Mouse (Mus musculus) midbrain, embryonic 13.5 days (tissue): ENCODE measurements around the gene Nlrp9c. TPM values are rescaled to one million over a fixed set of nuclear protein-coding genes. Genes with fewer than 3 reads are reported as not detected.
"Not testable (repeated sequence)": the region's sequence is repeated elsewhere in the genome, so short reads cannot be mapped to it uniquely, and the experiment has no call there.

Source experiments
- ATAC-seq: fragments of 200-750 bp; cut with Nextera tagmentation; 2 replicates; pipeline ENCODE4 v1.8.0; 2017; ENCODE audit warnings: mild to moderate bottlenecking, moderate TSS enrichment, moderate library complexity
- H3K27ac ChIP-seq: fragments of 300-500 bp; sonication (generic); 2 replicates; pipeline ENCODE4 v1.5.1; 2015; ENCODE audit warnings: inconsistent platforms, mild to moderate bottlenecking, moderate library complexity
- H3K27me3 ChIP-seq: fragments of 300-500 bp; sonication (generic); 2 replicates; pipeline ENCODE4 v1.6.1; 2015; ENCODE audit warnings: mild to moderate bottlenecking, inconsistent platforms
- H3K36me3 ChIP-seq: fragments of 300-500 bp; sonication (generic); 2 replicates; pipeline ENCODE4 v1.6.1; 2015; ENCODE audit warnings: mild to moderate bottlenecking, inconsistent platforms
- H3K4me1 ChIP-seq: fragments of 300-500 bp; sonication (generic); replicated peaks from 2 replicates; pipeline ENCODE4 v1.6.1; 2015; ENCODE audit warnings: inconsistent platforms
- H3K4me2 ChIP-seq: fragments of 300-500 bp; sonication (generic); replicated peaks from 2 replicates; pipeline ENCODE4 v1.6.1; 2015; ENCODE audit warnings: moderate library complexity, mild to moderate bottlenecking, inconsistent platforms
- H3K4me3 ChIP-seq: fragments of 300-500 bp; sonication (generic); replicated peaks from 2 replicates; pipeline ENCODE4 v1.5.1; 2015; ENCODE audit warnings: mild to moderate bottlenecking, inconsistent platforms
- H3K9ac ChIP-seq: fragments of 300-500 bp; sonication (generic); replicated peaks from 2 replicates; pipeline ENCODE4 v1.6.1; 2015; ENCODE audit warnings: mild to moderate bottlenecking, inconsistent platforms
- H3K9me3 ChIP-seq: fragments of 300-500 bp; sonication (generic); 2 replicates; pipeline ENCODE4 v1.6.1; 2016; ENCODE audit warnings: mild to moderate bottlenecking, inconsistent platforms
- WGBS: fragments of 180-500 bp; shearing (Covaris S2); methylation state at CpG from one replicate; pipeline ENCODE4 v1.1.7; 2015; 5-methylcytosine and 5-hydroxymethylcytosine counted together
- polyA plus RNA-seq: library from polyadenylated mRNA; unstranded; fragments of >200 nt; fragmentation: Nextera tagmentation; extraction: Ambion mirVana; gene quantifications from 2 replicates; pipeline ENCODE4 v1.2.1, GENCODE M21; 2015

Nlrp9c gene
- polyA plus RNA-seq, 1 experiment from 2014 or later: not detected

DNA sequence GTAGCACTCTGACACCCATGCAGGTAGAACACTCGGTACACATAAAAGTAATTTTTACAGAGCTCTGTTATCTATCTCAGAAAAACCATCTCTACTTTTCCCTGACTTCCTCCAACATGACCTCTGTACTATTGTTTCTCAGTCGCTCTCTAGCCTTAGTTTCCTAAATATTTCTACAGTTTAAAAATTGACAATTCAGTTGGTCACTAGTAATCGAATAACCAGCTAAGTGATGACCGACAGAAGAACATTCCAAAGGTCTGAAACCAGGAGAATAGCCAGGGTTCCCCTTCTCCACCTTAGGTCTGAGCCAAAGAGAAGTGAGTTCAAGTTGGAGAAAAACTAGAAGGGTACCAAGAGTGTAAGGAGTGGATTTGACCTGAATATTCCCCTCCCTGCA is 91.7 kb downstream of the Nlrp9c start:
- ATAC-seq, H3K27me3 ChIP-seq, H3K4me2 ChIP-seq, H3K4me1 ChIP-seq, H3K36me3 ChIP-seq, H3K9ac ChIP-seq, H3K27ac ChIP-seq, H3K4me3 ChIP-seq: not testable (repeated sequence)
- WGBS: 80% methylated on average over 4 of the region's 4 CpGs
- peaks cover 16% of the 10 kb centered on the region; the same call in 1 of the 2 replicates for H3K9me3 ChIP-seq

DNA sequence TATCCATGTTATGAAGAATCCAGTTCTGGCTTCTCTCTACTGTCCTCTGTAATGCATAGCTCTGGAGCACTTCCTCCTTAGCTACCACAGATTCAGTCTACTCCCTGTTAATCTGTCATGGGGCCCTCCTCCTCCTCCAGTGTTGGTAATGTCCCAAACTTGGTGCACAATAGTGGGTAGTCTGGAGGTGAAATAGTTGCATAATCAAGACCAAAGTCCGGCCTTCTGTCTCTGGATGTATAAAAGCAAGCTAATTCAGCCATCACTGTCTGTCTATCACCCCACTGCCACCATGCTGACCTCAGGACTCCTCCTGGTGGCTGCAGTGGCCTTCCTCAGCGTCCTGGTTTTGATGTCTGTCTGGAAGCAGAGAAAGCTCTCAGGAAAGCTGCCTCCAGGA is 96.6 kb downstream of the Nlrp9c start, which contains the start of gene Cyp2a4:
Gene Cyp2a4, plus strand, starts transcription at position 244 of the 400 bp plus-strand sequence.
- H3K36me3 ChIP-seq, H3K9ac ChIP-seq, H3K4me3 ChIP-seq, H3K4me2 ChIP-seq, H3K27ac ChIP-seq, H3K27me3 ChIP-seq, H3K4me1 ChIP-seq, ATAC-seq: not testable (repeated sequence)
- peaks cover 20% of the 10 kb centered on the region; the same call in 1 of the 2 replicates for H3K9me3 ChIP-seq
- 63% methylated on average over 2 of the region's 2 CpGs for WGBS

DNA sequence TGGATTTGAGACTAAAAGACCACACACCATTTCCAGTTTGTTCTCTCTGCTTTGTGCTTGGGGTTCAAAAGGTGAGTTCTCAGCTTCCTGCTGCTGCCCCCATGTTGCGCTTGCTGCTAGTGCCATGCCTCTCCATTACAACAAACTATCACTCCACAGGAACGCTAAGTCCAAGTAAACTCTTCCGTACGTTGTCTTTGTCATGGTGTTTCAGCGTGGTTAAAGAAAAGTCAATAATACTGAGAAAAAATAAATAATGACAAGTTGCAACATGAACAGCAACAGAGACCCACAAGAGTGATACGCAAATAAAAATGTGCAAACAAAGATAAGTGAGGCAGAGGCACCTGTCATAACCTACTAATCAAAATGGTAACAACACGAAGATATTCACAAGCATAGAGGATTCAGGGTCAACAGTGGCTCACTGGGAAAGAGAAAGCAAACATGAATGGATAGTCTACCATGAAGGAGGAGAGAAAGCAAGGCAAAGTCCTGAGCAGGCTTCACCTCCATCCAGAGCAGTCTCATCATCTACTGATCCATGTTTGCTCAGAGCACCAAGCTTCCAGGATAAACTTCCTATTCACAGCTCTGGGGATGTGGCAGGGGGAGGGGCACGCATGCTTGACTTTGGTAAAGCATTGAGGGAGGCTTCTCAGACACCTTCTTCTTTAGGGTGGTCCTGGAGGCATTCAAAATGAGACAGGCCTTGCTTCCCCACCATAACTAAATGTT is 99.9 kb downstream of the Nlrp9c start:
- not testable (repeated sequence) for H3K27me3 ChIP-seq, H3K4me1 ChIP-seq, H3K27ac ChIP-seq, H3K4me3 ChIP-seq, H3K9ac ChIP-seq, ATAC-seq, H3K36me3 ChIP-seq, H3K4me2 ChIP-seq
- 82% methylated on average over 8 of the region's 8 CpGs for WGBS
- H3K9me3 ChIP-seq: peaks cover 12% of the 10 kb centered on the region; the same call in 1 of the 2 replicates

Other genes starting within 250 kb of the Nlrp9c start
- gene Cyp2b9, start 230.3 kb downstream of the Nlrp9c start, polyA plus RNA-seq: not detected in 2 replicates
- gene Vmn1r184, start 143.4 kb downstream of the Nlrp9c start, polyA plus RNA-seq: not detected in 2 replicates
- not detected in 2 replicates for gene Cyp2a4, start 96.5 kb downstream of the Nlrp9c start, polyA plus RNA-seq
- not detected in 2 replicates for gene Nlrp4a, start 31.4 kb upstream of the Nlrp9c start, polyA plus RNA-seq
- not detected in 2 replicates for gene Nlrp9a, start 131.3 kb upstream of the Nlrp9c start, polyA plus RNA-seq
- gene Vmn1r185, start 214.8 kb upstream of the Nlrp9c start, polyA plus RNA-seq: not detected in 2 replicates